Mouse (Mus musculus) lung, postnatal 0 days (tissue): Measurements from ENCODE around the gene Arf1.

ENCODE experiments used
- CTCF ChIP-seq: IDR thresholded peaks from 2 replicates; pipeline ENCODE4 v1.5.1; 2016; ENCODE audit warnings: antibody characterized with exemption, mild to moderate bottlenecking
- EP300 ChIP-seq: IDR thresholded peaks from 2 replicates; pipeline ENCODE4 v1.6.1; 2016; ENCODE audit warnings: antibody characterized with exemption, mild to moderate bottlenecking, control low read depth

GRCm38 (mm10) chr11:59176921-59177320 lies 51.1 kb downstream of the Arf1 start:
- TF ChIP-seq CTCF (no peak), EP300 (no peak)
